Mouse (Mus musculus) adrenal gland, adult (tissue): ENCODE measurements around the gene Ephb1.
A peak's percentile ranks its signal among the peaks of the same experiment; 100 is the strongest.

Experiments used
- DNase-seq, 2 experiments: peaks; one replicate each; pipeline ENCODE4 v3.0.0; 2022 to 2023; ENCODE audit warnings: low spot score in 1 of 2; ENCODE audit not compliant: inconsistent age in 2 of 2

Ephb1 gene

DNA sequence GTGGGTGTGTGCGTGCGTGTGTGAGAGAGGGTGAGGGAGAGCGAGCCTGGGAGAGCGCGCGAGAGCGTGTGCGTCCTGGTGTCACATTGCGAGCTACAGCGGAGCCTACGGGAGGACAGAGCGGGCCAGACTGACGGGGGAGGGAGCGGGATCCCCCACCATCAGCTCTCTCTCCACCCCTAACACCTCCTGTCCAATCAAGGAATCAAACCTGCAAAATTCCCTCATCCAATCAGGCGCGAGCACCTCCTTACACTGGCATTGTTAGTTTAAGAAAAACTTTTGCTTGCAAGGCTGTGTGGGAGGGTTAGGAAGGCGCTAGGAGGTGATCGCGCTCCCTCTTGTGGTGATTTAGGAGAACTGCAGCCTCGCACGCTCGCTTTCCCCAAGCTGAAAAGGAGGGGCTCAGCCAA lies at the start of gene Ephb1:
Gene Ephb1, minus strand, starts transcription at position 133 of the 413 bp plus-strand sequence.
- peak; percentile 74 to 95 for DNase-seq

DNA sequence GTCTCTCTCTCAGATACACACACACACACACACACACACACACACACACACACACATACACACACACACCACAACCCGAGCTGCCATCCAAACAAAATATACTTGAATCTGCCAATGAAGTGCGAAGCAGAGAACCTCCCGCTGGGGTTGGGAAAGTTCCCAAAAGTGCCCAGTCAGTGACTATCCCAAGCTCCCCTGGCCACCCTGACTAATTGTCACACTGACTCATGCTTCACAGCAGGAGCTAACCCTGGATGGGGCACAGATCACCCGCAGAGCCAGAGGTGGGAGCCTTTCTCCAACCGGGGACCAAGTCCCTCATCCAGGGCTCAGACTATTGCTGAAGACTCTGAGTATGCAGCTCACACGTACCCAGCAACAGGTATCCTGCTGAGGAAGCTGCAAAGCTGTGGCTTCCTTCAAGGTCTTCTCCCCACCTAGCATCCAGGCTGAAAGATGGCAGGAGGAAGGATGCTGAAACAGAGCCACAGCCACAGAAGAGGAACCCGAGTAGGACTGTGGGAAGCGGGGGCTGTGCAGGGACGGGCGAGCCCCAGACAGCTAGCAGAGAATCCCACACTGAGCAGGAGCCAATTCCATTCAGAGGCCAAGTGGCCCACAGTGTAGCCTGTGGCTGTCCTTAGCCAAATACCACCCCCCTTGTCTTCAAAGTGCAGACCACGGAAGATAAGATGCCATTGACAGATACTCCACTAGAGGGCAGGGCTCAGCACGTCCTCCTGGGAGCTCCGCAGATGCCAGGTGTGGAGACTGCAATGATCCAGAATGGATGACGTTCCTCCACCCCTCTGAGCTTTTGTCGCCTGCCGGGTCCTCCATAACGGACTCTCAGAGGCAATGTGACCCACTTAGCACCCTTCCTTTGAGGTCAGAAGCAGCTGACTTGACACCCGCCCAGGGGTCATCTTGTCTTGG lies 48.9 kb upstream of the Ephb1 start:
- peak; percentile 17 to 77 for DNase-seq

DNA sequence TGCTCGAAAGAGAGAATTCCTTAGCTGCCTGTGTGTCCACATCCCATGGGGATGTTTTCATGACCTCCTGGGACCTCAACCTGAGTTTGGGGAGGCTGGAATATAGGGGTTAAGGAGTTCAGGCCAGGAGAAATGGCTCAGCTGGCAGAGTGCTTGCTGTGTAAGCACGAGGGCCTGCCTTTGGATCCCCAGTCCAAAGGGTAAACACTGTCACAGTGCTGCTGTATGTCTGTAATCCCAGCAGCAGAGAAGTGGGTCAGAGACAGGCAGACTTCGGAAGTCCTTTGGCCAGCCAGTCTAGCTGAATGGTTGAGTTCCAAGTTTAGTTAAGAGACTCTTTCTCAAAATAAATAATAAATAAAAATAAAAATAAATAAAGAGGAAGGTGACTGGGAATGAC lies 48.2 kb upstream of the Ephb1 start:
- DNase-seq: no peak

DNA sequence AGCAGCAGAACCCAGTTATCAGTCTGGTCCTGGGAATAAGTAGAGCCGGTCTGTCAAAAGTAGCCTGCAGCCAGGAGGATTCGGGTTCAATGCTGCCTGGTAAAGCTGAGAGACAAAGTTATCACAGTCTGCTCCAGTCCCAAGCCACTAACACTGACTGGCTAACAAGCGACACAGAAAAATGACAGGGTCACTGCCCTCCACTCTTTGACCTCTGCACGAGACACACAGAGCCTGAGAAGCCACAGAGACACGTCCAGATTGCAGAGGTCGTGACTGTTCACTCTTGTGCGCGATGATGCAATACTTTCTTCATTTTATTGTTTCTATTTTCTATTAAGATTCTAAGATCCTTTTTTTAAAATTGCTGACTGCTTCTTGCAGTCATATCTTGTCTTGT lies 33.8 kb upstream of the Ephb1 start:
- no peak for DNase-seq

DNA sequence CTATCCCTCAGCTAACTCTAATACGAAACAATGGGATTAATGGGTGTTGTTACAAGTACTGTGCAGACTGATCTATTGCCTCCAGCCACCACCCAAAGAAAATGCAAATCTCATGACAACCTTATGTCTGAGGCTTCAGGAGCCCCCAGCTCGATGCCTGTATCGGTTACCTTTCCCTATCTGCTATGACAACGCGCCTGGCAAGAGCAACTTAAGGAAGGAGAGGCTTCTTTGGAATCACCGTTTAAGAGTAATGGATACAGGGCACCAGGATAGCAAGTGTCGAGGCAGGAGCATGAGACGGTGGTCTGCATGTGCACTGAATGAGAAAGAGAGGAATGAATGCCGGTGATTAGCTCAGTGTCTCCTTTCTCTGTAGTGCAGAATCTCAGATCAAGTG lies 32.3 kb upstream of the Ephb1 start:
- no peak for DNase-seq

DNA sequence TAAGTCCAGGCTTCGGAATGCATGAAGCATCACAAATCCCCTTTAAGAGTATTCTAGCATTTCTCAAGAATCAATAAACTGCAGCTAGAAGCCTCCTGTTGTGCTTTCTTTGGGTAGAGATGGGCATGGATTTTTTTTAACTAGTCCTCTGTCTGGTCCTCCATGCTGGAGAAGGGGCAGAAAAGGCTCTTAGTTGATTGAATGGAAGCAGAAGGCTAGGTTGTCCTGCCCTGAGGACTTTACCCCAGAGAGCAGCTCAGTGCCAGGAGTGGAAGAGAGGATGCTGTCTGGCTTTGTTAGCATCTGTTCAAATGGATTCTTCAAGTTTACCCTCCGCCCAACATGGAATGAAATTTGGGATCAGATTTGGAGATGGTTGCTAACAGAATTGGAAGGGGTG lies 25.7 kb upstream of the Ephb1 start:
- DNase-seq: no peak

DNA sequence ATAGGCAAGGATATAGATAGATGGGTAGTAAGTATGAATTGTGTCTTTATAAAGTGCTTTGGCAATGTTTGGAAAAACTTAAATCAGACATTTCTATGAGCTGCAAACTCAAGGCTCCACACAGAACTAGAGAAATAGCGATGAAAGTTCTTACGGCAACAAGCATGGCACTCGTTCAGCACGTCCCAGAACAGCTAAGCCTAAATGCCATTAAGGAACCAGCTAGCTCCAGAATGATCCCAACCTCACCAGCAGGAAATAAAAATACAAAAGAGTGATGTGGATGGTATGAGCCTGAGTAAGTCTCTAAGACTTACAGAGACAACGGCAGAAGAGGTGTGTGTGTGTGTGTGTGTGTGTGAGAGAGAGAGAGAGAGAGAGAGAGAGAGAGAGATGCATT lies 20.2 kb upstream of the Ephb1 start:
- no peak for DNase-seq

DNA sequence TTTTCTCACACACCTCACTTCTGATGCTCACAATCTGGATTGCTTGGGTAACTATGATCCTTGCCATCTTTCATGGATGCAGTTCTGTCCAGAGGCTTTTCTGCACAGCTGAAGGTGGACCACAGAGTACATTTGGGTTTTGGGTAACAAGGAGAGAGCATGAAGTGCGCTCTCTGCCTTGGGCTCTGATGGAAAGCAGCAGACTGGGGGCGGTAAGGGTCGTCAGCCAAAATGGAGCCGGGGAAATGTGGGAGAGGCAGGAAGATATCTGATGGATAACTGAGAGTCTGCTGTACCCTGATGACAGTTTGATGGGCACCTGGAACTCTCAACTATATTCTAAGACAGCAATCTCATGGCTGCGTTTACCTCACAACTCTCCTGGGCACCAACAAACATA lies 19.4 kb upstream of the Ephb1 start:
- no peak for DNase-seq

DNA sequence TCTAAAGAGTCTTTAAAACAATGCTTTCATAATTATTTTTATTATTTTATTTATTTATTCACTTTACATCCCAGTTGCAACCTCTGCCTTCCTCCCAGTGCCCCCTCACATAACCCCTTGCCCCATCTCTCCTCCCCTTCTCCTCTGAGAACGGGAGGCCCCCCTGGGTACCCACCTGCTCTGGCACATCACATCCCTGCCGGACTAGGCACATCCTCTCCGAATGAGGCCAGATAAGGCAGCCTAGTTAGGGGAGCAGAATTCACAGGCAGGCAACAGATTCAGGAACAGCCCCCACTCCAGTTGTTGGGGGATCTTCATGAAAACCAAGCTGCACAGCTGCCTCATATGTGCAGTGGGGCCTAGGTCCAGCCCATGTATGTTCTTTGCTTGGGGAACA lies 17.4 kb upstream of the Ephb1 start:
- no peak for DNase-seq

DNA sequence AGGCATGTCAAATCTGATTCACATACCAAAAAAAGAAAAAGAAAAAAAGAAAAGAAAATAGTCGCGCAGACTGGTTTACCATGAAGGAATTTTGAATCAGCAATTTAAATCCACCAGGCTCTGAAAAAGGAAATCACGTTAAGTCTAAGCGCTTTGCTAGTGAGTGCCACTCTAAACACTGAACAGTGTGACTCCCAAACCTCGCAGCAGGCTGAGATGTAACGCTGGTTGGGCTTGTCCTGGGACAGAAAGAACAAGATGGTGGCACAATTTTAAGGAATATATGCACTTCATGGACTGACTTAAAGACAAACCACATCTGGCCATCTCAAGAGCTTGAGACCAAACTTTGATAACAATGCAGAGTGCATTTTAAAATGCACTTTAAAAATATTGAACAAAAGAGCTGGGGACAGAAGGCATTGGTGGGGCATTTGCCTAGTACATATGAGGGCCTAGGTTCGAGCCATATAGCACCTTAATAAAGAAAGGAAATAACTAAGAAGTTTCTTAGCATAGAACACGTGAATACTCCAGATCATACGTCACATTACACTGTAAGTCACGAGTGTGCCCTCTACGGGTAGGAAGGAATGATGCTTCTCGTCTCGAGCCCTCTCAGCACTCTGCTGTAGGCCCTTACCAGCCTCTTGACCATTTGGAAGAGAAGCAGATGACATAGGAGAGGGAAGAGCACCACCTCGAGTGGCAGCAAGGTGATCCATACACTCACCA lies 16.7 kb upstream of the Ephb1 start:
- no peak for DNase-seq

DNA sequence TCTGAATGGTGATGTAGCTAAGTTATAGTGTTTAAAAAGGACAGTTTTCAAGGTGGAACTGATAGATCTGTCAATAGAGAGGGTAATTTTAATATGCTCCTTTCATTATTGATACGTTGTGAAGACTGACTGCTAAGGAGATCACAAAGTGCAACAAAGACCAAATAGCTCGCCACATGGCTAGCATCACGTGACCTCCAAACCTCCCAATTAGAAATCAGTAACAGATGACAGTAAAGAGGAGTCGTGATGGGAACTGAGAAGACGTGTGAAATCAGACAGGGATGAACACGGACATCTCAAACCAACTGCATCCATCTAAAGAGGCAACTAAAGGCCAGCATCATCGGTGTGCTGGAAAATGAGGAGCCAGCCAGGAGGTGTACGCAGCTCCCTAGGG lies 15.6 kb upstream of the Ephb1 start:
- no peak for DNase-seq

DNA sequence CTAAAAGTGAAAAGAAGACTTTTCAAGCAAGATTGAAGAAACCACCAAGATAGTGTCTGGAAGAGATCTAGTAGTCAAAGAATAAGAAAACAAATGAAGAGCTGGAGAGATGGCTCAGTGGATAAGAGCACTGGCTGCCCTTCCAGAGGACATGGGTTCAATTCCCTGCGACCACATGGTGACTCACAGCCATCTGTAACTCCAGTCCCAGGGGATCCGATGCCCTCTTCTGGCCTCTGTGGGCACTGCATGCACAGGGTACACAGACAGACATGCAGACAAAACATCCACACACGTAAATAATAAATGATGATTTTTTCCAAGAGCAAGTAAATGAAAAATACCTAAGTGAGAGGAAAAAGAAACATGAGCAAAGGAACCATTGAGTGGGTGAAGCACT lies 14.6 kb upstream of the Ephb1 start:
- no peak for DNase-seq

DNA sequence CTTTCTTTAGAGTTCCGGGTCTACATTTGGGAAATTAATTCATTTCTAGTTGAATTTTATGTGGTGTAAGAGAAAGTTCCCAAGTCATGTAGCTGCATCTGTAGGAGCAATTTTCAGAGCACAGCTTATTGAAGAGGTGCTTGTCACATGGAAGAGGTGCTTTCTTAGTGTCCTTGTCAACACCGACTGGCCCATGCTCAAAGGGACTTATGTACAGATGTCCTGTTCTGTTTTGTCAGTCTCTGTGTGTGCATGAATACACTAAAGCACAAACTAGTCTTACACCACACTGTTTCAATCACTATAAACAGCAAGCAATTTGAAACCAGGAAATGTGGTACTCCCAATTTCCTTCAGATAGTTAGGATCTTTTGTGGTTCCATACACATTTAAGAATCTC lies 13.3 kb upstream of the Ephb1 start:
- DNase-seq: no peak

DNA sequence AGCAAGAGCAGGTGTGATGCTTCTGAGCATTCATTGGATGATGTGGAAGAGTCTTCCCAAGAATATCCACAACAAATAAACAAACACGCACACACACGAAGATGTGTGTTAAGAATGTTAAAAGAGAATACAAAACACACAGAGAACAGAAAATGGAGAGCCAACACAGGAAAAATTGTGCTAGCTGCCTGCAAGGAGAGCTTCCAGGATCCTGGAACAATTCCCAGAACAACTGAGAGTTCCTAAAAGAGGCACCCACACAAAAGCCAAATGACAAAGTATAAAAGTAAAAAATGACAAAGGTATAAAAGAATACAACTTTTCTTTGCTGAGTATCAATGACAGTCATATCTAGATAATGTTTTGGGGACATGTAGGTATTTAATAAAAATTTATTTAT lies 11.0 kb upstream of the Ephb1 start:
- DNase-seq: no peak

DNA sequence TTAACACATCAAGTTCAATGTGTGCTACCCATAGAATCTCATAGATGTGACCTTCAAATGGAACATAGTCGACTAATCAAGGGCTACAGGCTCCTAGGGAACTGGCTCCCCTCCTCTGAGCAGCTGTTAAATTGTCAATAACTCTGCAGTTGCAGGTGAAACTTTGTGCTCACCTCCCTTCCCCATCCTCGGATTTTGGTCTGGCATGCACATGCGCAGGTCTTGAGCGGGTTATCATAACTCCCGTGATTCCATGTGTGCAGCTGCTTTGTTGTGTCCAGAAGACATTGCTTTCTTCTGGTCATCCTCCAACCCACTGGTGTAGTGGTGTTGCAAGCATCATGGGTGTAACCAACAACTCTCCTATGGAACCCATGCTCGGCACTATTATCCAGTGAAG lies 4.8 kb upstream of the Ephb1 start:
- DNase-seq: no peak

DNA sequence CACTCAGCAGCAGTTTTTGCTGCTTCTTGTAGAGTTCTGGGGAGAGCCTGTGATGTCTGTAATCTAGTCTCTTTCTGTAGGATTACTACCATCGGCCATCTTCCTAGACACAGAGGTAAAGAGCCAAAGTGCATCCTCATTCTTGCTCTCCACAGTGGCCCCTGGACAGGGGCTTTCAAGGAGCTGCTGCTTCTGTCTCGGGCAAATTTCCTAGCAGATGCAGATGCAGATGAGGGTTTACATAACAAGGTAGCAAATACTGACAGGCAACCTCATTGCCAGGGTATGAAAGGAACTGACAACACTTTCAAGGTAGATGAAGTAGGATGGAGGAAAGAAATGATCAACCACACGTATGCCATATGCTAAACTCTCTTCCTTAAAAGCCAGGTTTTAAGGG lies 4.2 kb upstream of the Ephb1 start:
- DNase-seq: no peak

DNA sequence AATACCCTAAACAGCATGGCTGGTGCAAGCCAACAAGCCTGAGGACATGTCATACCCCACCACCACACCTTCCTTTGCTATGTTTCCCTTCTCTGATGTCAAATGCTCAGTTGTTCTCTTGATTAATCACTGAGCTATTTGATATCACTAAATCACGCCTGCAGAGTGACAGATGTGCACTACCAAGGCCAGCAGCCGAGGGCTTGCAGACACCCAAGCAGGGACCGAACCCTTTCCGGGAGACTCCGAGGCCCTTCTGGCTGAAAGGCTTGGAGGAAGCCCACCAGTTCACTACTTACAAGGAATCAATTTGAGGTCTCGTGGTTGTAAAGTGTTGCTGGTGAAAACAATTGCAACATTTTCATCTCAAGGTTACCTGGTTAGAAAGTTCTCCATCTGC lies 3.5 kb upstream of the Ephb1 start:
- no peak for DNase-seq

DNA sequence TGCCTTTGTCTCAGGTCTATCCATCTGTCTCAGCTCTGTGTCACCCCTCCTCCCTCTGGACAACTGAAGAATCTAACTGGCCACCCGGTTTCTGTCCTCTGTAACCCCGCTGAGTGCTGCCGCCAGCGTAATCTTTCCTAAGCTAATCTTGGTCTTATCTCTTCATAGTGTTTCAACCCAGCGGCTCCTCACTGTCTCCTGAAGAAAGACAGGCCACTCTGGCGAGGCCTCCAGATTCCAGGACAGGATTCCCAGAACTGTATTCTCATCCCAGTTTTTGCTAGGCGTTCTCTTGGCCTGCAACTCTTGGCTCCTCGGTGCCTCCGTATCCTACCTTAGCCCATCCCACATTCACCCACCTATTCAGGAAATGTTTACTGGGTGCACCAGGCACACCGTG lies 2.0 kb upstream of the Ephb1 start:
- no peak for DNase-seq

DNA sequence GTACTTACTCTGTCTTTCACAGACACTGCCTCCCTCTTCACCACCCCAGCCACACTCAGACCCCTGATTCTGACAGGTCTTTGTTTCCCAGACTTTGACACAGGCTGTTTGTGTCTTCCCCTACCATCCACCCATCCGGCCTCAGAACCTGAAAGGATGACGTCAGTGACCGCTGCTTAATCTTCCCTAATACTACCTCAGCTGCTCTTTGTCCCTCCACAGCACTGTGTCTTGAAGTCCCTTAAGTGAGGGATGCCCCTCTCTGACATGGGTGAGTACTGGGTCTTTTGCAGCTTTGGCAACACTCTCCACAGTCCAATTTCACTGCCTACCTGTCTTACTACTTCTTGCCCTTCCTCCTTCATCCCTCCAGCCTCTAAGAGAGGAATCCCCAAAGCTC lies 1.2 kb upstream of the Ephb1 start:
- DNase-seq: no peak

DNA sequence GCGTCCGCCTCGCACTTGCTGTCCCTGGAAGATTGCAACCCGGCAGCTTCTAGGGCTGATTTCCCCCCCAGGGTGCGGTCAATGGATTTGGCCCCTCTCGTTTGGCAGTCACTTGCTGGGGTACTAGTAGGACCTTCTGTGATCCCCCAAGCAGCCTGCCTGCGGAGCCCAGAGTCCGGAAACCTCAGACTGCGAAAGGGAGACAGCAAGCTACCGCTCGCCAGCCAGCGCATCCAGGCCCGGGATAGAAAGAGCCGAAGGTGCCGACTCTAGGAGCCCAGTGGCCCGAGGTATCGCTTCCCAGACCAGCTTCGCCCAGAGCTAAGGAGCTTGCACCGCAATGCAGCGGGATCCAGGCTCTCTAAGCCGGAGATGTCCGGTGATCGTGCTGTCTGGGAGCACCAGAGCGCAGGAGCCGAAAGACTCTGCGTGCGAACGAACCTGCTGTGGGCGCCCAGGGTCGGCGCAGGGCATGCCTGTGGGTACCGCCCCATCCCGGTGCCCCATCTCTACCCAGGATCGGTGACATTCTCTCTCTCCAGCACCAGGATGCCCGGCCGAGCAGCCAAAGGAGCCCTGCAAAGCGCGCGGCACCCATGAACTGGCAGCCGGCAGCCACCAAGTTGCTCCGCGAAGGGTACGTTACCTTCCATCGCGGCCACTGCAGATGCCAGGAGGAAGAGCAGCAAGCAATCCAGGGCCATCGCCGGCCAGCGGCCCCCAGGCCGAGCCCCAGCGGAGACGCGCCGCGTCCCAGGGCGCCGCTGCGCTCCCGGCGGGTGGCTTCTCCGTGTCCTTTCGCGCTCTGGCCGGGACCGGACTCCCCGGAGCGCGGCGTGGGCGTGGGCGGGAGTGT lies 629 bp downstream of the Ephb1 start:
- peak in 1 of 2 experiments; percentile 15 for DNase-seq

DNA sequence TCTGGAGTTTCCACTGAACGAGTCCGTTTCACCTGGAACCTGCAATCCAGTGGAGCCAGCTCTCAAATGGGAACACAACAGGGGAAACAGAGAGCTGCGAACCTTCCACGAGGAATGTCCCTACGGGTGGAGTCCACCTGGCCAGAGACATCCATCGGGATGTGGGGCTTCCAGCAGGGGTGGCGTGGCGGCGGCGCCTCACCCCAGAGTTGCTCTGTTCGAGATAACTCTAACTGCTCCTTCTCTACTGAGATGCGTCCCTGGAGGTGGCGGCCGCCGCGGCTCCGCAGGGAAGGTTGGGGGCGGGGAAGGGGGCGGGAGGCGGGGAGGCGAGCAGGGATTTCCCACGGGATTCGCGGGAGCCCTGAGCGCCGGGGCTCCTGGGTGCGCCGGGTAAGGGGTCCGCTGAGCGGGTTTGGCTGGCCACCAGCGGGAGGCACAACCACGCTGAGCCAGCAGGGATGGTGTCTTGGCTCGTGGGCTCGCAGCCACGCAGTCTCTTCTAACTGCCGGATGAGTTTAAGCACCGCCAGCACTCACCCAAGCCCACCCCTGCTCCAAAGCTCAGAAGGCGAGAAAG lies 1.3 kb downstream of the Ephb1 start:
- DNase-seq: no peak
